Mouse (Mus musculus) heart, postnatal 36 days (tissue): ENCODE results near the gene Fgfbp3. TPM values are rescaled to one million over a fixed set of nuclear protein-coding genes. Genes with fewer than 3 reads are reported as not detected.
A peak's percentile ranks its signal among the peaks of the same experiment; 100 is the strongest.
"Not testable (repeated sequence)": the region's sequence is repeated elsewhere in the genome, so short reads cannot be mapped to it uniquely, and the experiment has no call there.

Experiments used
- DNase-seq, 2 experiments: peaks; one replicate each; pipeline ENCODE4 v3.0.0; 2021 to 2022
- intact Hi-C: fragments of 180-260 bp; cut with DNase I; formaldehyde crosslinking; loops from one replicate; pipeline ENCODE4 v1.15.1; 2025
- total RNA-seq, 2 experiments: library from RNA; stranded (reverse); gene quantifications; 2 replicates each; pipeline ENCODE4 v1.2.3; 2021

Gene Fgfbp3
- 1 to 10 TPM; 1.3 to 2.9 TPM for total RNA-seq

DNA sequence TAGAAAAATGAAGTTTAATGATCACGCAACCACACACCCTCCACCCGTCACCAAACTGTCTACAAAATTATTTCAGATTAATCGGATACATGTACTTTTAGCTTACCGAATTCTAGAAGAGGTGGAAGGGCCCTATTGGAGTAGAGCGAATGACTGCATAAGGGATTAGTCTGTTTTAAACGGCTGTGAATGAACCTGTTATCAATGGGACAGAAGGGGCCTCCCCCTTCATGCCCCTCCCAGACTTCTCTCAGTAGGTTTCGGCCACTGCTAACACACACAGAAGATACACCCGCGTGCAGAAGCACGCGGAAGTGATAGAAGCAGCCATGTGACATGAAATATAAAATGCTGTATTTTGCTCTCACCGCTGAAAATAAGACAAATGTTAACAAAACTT is at the start of gene Fgfbp3:
Gene Fgfbp3 (minus strand): TSS at position 150 of the 400 bp plus-strand sequence.
- intact Hi-C loops = loop anchor here (5.0 kb wide), 2 partner anchors 87 to 312 kb away; partner anchors contain the start of gene Tnks2
- no peak for DNase-seq

DNA sequence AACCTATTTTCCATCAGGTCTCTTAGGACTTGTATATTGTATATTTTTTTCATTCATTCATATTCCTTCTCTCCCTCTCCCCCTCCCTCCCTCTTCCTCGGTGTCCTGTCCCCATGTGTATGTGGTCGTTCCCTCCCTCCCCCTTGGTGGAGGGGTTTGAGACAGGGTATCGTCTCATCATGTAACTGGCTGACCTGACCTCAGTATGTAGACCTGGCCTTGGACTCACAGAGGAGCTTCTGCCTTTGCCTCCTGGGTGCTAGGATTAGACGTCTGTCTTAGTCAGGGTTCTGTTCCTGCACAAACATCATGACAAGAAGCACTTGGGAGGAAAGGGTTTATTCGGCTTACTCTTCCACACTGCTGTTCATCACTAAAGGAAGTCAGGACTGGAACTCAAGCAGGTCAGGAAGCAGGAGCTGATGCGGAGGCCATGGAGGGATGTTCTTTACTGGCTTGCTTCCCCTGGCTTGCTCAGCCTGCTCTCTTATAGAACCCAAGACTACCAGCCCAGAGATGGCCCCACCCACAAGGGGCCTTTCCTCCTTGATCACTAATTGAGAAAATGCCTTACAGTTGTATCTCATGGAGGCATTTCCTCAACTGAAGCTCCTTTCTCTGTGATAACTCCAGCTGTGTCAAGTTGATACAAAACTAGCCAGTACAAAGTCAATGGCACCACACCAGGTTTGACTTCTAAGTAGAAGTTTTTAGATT is 43.3 kb upstream of the Fgfbp3 start:
- intact Hi-C loops, DNase-seq: not testable (repeated sequence)

GRCm38 (mm10) chr19:36961320-36961719 is 41.9 kb upstream of the Fgfbp3 start:
- intact Hi-C loops = no loop called here
- DNase-seq = no peak

- intact Hi-C loops = no loop called here
- no peak for DNase-seq
These were observed 38.9 kb upstream of the Fgfbp3 start for GRCm38 (mm10) chr19:36958331-36958730.

DNA sequence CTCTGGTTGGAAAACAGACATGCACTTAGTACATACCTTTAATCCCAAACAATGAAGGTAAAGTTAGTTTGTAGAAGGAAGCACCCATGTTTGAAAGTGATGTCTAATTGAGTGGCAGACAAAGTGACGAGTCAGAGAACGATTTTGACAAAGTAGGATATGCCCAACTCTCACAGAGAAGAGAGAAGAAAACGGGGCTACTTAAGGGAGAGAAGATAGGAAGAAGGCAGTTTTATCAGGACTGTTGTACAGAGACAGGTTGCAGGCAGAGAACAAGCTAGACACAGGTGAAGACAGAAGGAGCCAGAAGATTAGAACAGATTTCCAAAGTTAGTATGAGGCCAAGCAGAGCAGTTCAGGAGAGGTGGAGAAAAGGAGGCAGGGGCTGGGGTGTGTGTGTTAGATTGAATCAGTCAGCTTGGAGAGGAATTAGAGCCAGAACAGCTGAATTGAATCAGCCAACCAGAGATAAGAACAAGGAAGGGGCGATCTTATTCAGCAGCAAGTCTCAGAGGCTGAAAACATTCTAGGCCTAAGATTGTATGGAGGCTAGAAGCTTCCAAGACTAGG is 34.3 kb upstream of the Fgfbp3 start:
- intact Hi-C loops = no loop called here
- no peak for DNase-seq

DNA sequence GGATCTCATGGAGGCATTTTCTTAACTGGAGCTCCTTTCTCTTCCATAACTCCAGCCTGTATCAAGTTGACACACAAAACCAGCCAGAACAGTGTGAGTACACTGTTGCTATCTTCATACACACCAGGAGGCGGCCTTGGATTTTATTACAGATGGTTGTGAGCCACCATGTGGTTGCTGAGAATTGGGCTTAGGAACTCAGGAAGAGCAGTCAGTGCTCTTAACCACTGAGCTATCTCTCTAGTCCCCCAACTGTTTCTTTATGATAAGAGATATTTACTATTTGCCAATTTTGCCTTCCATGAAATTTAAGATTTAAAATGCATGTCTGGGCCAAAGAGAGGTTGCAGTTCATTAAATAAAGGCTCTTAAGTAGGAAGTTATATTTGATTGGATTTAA is 20.6 kb upstream of the Fgfbp3 start:
- no peak for DNase-seq
- intact Hi-C loops = no loop called here

DNA sequence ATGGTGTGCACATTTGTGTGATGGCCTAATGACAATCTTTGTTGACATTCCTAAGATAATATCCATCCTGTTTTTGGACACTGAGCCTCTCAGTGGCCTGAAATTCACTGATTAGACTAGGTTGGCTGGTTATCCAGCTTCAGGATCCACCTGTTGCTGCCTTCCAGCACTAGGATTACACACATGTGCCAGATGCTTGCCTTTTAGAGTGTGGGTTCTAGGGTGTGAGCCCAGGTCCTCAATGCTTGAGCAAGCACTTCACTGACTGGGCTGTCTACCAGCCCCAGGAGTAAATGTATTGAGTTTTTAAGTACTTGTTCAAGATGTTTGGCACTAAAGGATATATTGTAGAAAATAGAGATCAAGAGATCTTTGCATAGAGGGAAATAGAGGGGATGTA is 18.6 kb upstream of the Fgfbp3 start:
- intact Hi-C loops = no loop called here
- DNase-seq = no peak

DNA sequence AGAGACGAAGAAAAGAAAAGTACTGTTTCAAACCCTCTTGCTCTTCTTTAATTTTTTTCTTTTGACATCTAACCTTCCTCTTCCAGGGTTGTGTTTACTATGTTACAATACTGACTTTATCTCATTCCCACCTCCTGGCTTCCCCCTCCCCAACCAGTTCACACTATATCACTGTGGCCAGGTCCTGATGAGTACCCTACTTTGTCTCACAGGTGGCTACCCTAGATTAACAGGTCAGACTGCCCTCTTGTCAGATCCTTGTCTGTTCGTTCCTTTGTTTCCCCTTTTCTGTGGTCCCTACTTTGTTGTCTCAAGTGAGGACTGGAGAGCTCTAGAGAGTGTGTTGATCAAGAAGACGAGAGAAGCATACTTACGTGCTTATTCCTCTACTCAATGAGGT is 16.9 kb upstream of the Fgfbp3 start:
- intact Hi-C loops = no loop called here
- DNase-seq = no peak

GRCm38 (mm10) chr19:36932613-36933012 is 13.2 kb upstream of the Fgfbp3 start:
- intact Hi-C loops = no loop called here
- no peak for DNase-seq

GRCm38 (mm10) chr19:36932097-36932496 is 12.7 kb upstream of the Fgfbp3 start:
- intact Hi-C loops = no loop called here
- DNase-seq = no peak

GRCm38 (mm10) chr19:36929816-36930215 is 10.4 kb upstream of the Fgfbp3 start:
- DNase-seq = no peak
- intact Hi-C loops = loop anchor here (5.0 to 10.0 kb wide), 3 partner anchors 193 to 455 kb away; partner anchors contain the start of genes Cpeb3, March5 and Ppp1r3c

GRCm38 (mm10) chr19:36927800-36928361 is 8.5 kb upstream of the Fgfbp3 start:
- intact Hi-C loops = loop anchor here (5.0 to 10.0 kb wide), 3 partner anchors 191 to 453 kb away; partner anchors contain the start of genes Cpeb3, March5 and Ppp1r3c
- no peak for DNase-seq

DNA sequence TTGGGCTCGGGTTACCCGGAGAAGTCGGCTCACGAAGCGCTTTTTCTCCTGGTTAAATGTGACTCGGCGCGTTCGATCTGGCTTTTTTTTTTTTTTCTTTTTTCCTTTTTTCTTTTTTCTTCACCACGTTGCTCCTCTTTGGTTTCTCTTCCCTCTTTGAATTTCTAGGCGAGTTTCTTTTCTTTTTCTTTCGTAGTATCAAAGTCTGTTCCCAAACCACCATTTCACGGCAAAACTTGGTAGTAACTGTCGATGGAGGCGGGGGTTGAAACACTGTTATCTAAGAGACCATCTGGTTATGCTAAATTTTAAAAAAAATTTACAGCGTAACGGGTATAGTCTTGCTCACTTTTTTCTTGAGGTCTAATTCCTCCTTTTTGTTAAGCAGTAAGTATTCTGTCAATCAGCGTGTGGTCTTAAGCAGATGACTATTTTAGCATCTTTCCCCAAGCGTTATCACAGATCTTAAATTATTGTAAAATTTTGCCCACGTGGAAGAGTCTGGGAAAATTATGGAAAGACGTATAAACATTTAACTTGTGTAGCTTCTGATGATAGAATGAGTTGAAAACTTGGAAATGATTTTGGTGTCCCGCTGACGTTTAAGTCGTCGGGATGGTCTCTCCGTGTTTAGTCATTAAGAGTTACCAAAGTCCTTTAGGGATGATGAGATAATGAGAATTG is 7.3 kb upstream of the Fgfbp3 start:
- intact Hi-C loops = loop anchor here (5.0 to 10.0 kb wide), 3 partner anchors 189 to 452 kb away; partner anchors contain the start of genes Cpeb3, March5 and Ppp1r3c
- no peak for DNase-seq

DNA sequence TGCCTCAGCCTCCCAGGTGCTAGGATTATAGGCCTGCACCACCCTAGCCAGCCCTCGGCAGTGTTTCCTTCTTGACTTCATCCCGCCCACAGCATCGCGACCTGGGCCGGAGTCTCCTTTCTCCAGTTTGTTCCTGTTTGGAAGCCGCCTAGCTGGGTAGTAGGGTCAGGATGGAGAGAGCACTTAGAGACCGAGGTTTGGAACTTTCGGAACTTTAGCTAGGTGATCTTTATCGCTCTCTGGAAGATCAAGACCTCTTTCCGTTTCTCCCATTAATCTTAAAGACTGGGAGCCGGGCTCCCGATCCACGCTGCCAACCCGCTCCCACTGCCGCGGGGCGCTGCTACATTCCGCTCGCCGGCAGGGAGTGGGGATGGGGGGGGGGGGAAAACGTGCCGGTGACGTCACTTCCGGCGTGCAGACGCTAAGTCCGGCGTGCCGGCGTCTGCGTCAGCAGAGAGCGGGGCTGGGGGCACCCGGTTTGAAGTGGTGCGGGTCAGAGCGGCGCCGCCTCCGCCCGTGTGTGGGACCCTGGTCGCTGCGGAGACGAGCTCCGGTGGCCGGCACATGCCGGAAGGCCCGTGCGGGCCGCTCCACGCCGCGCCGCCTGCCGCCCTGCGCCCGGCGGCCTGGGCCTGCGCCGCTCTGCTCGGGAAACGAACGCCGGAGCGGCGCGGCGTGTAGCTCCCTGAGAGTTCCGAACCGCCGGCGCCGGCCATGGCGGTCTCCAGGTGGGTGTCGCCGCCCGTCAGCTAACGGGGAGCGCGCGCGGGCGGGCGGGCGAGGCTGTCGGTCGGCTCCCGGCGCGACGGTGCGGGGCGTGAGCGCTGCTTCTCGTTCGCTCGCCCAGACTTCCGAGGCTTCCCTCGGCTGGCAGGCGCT is 6.5 kb upstream of the Fgfbp3 start, which contains the start of gene Btaf1:
Gene Btaf1 (plus strand): TSS at position 409 of the 882 bp plus-strand sequence.
- intact Hi-C loops = loop anchor here (5.0 to 10.0 kb wide), 3 partner anchors 189 to 451 kb away; partner anchors contain the start of genes Cpeb3, March5 and Ppp1r3c
- DNase-seq = peak; percentile 82 to 89

- intact Hi-C loops = loop anchor here (1.0 to 10.0 kb wide), 3 partner anchors 36 to 448 kb away; no protein-coding TSS in a partner anchor
- DNase-seq = no peak
These were observed 3.5 kb upstream of the Fgfbp3 start for GRCm38 (mm10) chr19:36922936-36923335.

DNA sequence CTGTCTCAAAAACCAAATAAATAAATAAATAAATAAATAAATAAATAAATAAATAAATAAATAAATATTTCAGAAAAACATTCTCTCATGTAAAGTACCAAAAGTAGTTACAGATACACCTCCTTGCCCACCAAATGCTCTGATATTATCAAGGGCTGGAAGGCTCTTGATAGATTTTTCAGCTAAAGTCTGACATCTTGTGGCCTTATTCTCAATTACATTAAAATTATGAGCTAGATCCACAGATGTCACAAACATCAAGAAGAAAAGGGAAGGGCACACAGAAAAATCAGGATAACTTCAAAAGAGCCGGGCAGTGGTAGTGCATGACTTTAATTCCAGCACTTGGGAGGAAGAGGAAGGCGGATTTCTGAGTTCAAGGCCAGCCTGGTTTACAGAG is 2.6 kb upstream of the Fgfbp3 start:
- no peak for DNase-seq
- intact Hi-C loops = loop anchor here (1.0 to 10.0 kb wide), 3 partner anchors 35 to 447 kb away; no protein-coding TSS in a partner anchor

GRCm38 (mm10) chr19:36918441-36919301 is 744 bp downstream of the Fgfbp3 start:
- intact Hi-C loops = loop anchor here (5.0 kb wide), 2 partner anchors 86 to 311 kb away; partner anchors contain the start of gene Tnks2
- peak; percentile 76 to 82 for DNase-seq

- intact Hi-C loops = loop anchor here (5.0 kb wide), 2 partner anchors 85 to 310 kb away; partner anchors contain the start of gene Tnks2
- no peak for DNase-seq
These were observed 2.5 kb downstream of the Fgfbp3 start for GRCm38 (mm10) chr19:36916876-36917389.
